Mouse (Mus musculus) monocyte, adult 5-6 weeks (primary cell): ENCODE measurements around the gene Mtch1. TPM values are rescaled to one million over a fixed set of nuclear protein-coding genes. Genes with fewer than 3 reads are reported as not detected.
A peak's percentile ranks its signal among the peaks of the same experiment; 100 is the strongest.
"Not testable (repeated sequence)": the region's sequence is repeated elsewhere in the genome, so short reads cannot be mapped to it uniquely, and the experiment has no call there.

Source experiments
- ATAC-seq: fragments of 153-309, 156-312 bp; replicated peaks from 2 replicates; pipeline ENCODE4 v1.8.0; 2017; ENCODE audit warnings: mild to moderate bottlenecking; ENCODE audit not compliant: low TSS enrichment, insufficient number of reproducible peaks, severe bottlenecking, poor library complexity, low FRiP score
- total RNA-seq: library from RNA; stranded (forward); fragments of 200-1000, 200-491, 200-594 nt; gene quantifications from 3 replicates; pipeline ENCODE4 v1.2.3, GENCODE M21; 2017

The Mtch1 gene
- total RNA-seq, 1 experiment from 2014 or later = 56.3 TPM

DNA sequence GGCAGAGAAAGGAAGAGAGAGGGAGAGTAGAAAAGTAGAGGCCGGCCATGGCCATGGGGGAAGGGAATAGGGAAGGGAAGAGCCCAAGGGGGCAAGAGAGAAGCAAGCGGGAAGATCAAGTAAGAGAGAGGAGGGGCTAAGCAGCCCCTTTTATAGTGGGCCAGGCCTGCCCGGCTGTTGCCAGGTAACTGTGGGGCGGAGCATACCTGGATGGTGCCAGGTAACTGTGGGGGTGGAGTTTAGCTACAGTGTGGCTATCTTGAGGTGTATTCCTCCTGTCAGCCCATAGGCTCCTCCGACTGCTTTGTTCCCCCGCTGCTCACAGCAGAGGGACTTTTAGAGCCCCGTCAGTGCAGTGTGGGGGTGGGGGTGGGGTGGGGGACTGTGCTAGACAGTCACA lies 21.0 kb upstream of the Mtch1 start:
- ATAC-seq = no peak

DNA sequence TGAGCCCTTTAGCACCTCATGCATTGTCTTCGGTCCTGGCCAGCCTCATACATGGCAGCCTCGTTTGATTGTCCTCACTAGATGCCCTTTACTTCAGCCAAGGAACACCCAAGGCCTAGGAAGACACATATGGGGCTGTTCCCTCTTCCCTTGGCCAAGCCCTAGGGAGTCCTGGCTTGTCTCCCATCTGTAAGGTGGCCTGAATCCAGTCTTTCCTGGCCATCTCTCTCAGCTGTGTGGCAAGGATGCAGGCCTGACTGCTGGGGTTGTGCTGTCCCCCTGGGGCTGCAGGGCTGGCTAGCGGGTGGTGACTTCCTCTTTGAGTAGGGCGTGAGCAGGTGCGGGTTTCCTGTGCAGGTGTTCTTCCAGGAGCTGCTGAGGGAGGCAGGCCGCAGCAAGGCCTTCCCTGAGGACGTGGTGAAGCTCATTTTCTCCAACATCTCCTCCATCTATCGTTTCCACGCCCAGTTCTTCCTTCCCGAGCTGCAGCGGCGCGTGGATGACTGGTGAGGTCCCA lies 17.4 kb upstream of the Mtch1 start:
- ATAC-seq = no peak

DNA sequence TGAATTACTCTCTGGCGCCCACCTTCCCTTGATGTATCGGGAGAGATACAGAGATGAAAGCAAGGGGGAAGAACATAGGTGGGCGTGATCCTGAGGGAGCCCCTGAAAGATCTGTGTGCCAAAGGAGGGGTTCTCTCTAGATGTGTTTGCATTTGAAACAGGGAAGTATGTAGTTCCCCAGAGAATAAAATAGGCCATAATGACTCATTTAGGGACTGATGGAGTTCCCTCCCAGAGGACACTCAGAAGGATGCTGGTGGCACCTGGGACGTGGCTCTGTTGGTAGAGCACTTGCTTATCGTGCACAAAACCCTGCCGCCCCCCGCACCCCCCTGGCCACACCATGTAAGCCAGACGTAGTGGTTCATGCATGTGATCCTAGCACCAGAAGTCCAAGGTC lies 15.4 kb upstream of the Mtch1 start:
- no peak for ATAC-seq

DNA sequence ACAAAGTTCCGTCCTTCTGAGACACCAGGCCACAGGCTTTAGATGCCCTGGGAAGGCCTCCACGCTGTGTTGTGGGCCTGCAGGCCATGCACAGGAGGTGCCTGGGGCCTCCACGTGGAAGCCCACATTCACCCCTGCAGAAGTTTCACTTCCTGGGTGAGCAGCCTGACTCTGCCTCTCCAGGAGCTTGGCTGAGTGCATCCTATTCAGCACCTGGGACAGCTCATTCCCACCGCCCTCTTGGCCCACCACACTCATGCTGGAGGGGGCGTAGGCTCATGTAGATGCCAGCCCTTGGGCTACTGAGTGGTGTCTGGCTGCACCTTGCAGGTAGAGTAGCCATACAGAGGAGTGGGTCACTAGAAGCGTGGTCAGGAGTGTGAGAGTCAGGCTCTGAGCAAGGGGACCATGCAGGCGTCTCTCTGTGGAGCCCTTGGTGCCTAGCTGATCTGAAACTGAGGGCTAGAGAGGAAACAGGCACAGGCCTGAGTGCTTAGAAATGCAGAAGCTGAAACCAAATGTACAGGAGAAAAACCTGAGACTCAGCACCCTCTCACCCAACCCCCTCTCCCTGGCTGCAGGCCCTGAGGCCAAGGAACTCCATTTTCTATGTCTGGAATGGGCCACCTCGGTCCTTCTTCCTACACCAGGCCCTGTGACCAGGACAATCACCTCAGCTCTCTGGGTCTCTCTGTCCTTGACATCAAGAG lies 14.4 kb upstream of the Mtch1 start:
- peak; percentile 40 for ATAC-seq

DNA sequence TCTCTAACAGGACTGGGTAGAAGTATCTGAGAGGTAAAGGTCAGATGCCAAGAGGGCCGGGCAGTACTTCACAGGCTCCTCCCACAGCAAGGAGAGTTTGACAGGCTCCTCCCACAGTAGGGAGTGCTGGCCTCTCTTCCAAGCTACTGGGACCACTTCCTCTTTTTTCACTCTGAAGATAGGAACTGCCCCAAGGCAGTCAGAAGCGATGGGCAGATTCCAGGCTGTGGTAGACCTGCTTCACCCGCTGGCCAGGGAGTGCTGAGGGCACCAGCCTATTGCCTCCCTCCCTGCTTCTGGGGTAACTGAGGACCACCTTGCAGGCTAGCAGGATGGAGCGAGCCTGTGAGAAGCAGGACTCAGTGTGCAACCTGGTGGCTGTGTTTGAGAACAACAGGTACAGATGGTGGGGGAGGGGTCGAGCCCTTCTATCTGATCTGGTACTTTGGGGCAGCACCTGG lies 13.1 kb upstream of the Mtch1 start, which contains the start of gene Fgd2:
TSS of gene Fgd2 (plus strand) at position 154 of the 461 bp plus-strand sequence.
- ATAC-seq = peak; percentile 83

DNA sequence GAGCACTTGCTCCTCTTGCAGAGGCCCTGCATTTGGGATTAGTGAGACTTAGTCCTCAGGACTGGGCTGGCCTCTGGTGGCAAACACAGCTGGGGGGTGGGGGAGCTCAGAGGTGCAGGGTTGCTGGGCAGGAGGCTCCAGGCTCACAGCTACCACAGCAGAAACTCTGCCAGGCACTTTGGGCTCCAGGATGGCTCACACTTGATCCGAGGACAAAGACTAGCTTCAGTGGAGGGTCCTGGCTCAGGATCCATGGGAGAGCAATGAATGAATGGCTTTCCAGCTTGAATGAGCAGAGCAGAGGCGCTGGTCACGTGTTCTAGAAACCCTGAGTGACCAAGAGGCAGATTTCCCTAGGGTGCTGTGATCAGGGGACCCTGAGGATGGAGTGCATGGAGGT lies 11.2 kb upstream of the Mtch1 start:
- no peak for ATAC-seq

DNA sequence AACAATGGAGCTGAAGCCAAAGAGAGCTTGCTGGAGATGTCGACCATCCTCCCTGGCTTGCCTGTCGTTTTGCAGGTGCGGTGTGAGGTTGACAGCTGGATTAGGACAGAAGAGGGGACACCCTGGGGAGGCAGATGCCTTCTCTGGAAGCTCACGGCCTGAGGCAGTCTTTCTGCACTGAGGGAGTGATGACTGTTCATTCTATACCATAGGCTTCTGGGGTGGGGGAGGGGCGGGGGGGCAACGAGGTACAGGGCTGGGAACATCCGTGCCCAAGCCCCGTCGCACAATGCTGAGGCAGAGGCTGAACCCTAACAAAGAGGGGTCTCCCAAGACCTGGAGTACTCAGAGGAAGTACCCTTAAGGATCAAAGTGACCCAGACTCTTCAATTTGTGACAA lies 9.1 kb upstream of the Mtch1 start:
- ATAC-seq = no peak

DNA sequence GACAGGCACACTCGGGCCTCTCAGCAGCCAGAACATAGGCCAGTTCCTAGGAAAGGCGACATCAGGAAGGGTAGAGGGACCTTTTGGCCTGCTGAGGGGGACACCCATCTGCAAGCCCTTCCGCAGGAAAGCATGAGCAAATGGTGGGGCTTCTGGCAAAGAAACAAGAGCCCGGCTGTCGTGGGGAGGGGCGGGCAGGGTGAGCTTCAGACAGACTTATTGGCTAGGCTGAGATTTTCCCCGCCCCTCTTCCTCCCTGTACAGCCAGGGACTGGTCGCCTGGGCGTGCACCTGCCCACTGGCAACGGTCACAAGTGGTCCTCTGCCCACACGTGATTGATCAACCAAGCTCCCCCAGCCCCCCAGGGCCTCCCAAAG lies 8.7 kb upstream of the Mtch1 start:
- ATAC-seq = no peak

DNA sequence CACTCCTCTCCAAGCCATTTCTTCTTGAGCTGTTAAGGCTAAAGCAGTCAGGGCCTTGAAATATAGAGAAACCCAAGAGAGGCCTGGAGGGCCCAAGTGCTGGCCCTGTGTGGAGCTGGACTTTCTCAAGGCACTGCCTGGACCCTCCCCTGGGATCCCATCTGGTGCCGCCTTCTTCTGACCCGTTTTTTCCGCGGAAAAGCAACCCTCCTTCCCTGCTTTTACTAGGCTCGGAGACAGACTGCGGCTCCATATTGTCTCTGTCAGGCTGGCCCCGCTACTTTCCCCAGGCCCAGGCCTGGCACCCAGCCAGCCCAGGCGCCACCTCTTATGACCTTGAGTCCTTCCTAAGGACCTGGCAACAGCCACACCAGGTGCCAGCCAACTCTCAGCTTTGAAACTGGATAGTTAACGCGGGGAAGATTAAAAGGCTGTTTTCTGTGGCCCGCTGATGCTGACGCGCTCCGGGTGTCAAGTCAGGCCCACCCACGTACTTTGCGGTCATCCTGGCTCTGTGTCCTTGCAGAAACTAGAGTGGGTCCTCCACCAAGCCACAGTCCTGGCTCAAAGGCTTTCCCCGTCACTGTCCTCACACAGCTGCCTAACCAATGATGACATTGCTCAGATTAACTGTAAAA lies 8.2 kb upstream of the Mtch1 start:
- no peak for ATAC-seq

DNA sequence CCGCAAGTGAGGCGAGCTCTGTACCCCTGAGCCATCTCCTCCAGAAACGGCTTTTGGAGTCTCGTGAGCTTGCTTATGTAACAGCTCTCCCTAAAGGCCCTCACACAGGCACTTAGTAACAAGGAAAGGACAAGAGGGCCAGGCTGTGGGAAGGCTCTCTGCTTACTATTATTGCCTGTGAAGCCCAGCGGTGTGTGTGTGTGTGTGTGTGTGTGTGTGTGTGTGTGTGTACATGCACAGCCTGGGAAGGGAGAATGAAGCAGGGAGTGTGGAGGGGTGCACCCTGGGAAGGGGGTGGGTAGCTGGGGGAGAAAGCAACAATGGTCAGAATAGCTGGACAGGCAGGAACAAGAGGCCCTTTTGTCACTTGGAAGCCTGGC lies 7.7 kb upstream of the Mtch1 start:
- ATAC-seq = no peak

DNA sequence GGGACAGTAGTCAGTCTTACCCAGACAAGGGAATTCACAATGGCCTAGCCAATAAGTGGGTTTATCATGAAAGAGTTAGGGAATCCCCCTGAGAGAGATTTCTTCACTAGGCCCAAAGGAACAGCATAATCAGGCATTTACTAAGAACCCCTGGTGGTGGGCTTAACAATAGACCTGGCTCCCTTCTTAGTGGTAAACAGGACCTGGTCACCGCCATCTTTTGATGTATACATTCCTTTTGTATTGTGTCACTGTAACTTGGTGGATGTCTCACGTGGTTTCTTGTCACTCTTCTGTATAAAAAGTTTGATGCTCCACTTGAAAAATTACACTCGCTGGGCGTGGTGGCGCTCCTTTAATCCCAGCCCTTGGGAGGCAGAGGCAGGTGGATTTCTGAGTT lies 3.3 kb upstream of the Mtch1 start:
- ATAC-seq = not testable (repeated sequence)

DNA sequence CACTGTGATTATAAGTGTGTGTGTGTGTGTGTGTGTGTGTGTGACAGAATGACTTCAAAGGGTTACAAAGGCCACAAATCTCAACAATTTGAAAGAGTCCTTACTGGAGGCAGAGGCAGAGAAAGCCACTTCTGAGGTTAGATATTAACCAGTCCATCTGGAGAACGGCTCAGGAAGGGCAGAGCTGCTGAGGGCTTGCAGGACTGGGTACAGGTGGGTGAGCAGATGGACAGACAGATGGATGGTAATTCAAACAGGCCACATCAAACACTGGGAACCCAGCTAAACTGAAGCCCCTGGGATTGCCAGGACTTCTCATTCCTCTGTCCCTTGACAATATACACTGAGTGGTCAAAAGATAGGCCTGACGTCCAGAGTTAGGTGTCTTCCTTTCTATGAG lies 1.3 kb upstream of the Mtch1 start:
- no peak for ATAC-seq

DNA sequence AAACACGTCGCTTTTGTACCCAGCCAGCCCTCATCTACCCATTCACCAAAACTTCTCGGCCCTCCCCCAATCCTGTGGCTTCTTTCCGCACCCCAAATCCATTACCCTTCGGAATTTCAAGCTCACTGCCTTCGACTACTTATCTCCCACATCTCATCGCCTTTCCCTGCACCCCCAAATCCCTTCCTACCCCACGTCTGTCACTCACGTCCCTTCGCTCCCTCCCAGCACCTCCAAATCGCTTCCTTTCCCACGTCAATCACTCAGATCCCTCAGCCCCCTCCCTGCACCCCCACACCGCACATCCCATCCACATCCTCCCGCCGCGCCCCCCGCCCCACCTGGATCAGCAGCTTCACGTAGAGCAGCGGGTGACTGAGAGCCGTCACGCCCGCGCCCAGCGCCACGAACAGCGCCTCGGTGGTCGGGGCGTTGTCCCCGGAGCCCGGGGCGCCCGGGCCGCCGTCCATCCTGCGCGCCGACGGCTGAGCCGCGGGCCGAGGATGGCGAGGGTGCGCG lies 549 bp downstream of the Mtch1 start:
- ATAC-seq = no peak

DNA sequence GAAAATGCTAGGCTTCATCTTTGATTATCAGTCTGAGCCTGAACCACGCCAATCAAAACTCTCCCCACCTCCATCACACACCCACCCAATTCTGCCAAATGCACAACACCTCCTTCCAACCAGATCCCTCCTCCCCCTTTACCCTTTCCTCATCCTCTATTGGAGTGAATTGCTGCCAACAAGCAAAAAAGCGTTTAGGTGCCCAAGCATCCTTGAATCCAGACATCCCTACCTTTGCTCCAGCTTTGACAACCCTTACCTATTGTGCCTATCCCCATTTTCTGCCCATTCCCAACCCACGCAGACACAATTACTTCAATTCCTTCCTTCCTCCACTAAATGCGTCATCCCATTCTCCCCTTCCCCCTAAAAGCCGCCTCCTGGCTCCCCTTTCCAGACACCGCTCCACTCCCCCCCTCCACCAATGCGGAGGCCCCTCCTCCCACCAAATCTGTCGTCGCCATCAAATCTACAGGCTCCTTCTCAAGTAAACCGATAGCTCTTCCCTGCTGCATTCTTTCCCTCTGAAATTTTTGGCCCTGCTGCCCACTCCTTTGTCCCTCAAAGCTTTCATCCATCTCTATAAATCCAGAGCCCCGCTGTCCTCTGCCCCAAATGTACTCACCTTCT lies 1.1 kb downstream of the Mtch1 start:
- ATAC-seq = no peak

DNA sequence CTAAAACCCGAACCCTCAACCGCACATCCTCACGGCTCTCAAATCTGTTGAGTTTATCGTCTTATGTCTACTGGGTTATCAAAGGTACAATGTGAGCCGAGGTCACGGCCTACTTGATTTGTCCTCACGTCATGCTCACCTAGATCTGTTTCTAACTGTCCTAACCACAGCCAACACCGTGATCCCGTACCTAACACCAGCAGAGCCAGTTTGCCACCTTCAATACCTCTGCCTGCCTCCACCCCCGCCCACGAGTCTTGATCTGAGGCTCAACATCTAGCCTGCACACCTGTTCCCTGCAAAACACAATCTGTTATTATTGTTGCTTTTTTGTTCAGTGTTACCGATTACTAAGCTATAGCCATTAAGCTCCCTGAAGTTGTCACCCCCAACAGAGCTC lies 2.5 kb downstream of the Mtch1 start:
- ATAC-seq = no peak

DNA sequence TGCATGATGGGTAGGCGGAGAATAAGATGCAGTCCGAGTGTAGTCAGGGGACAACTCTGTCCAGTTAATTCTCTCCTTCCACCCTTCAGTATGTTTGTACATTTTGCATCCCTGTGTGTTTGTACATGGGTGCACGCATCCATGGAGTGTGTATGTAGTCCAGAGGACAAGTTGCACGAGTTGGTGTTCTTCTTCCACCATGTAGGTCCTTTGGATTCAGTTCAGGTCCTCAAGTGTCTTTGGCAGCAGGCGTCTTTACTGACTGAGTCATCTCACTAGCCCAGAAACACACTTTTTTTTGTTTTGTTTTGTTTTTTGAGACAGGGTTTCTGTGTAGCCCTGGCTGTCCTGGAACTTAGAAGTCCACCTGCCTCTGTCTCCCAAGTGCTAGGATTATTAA lies 4.5 kb downstream of the Mtch1 start:
- ATAC-seq = no peak

DNA sequence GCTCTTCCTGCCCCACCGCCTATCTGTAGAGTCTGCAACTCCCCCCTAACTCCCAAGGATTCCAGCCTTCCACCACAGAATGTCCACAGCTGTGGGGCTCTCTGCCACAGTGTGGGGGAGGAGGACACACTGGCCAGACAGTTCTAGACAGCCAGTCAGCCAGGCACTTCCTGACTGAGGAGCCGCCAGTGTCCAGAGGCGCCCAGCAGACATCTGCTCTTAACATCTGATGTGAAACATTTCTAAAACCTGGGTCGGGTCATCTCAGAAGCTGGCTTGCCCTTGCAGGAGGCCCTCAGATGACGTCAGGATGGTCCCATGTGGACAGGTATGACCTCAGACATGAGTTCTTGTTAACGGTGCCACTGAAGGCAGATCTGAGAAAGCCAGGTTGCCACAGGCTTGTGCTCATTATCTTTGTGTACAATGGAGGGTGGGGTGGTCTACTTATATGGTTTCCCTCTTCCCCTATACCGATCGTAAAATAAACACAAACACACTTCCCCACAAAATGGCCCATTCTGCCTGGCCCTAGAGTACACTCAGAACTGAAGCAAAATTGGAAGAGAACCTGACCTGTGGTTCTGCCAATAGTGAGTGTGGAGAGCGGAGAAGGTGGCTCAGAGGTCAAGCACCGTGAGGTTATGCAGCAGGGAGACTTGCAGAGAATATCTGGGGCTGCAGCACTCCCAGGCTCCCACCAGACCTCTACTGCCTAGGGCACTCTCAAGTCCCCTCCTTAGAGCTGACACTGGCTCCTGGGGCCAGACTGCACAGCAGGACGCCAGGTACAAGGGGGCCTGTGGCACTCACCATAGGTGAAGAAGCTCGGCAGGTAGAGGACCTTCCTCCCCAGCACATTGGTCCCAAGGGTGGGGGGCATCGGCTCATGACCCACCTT lies 5.5 kb downstream of the Mtch1 start:
- ATAC-seq = no peak

DNA sequence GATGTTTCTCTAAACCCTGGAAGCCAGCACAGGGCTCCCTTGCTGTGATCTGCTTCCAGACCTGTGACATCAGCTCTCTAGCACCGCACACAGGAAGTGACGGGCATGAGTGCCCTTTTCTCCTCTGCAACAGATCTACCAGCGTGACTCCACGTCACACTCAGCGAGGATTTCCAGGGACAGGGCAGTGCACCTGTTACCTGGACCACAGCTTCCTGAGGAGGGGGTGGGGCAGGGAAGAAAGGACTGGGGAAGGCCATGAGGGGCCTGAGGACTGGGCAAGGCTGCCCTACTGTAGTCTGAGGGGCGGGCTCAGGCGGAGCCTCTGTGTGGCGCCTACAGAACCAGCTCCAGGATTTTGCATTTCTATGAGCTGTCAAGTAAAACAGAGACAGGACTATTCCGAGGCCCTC lies 6.1 kb downstream of the Mtch1 start:
- ATAC-seq = peak; percentile 44
